Mouse (Mus musculus) midbrain, embryonic 14.5 days (tissue): ENCODE measurements at regions not wholly inside any gene's neighbourhood (a gene's known extent, or its start where the extent isn't known, plus 50 kb on each side); places are given as distances from the start of the nearest gene placed in this dataset.

Experiments used
- ATAC-seq: fragments of 200-750 bp; cut with Nextera tagmentation; 2 replicates; pipeline ENCODE4 v1.8.0; 2017; ENCODE audit warnings: moderate number of reproducible peaks, moderate library complexity; ENCODE audit not compliant: low FRiP score, low TSS enrichment
- DNase-seq: peaks from one replicate; pipeline ENCODE4 v3.0.0-alpha.2; 2015
- H3K27ac ChIP-seq: fragments of 300-500 bp; sonication (generic); replicated peaks from 2 replicates; pipeline ENCODE4 v1.5.1; 2014; ENCODE audit warnings: mild to moderate bottlenecking, low read depth, low read length, moderate library complexity
- H3K27me3 ChIP-seq: fragments of 300-500 bp; sonication (generic); 2 replicates; pipeline ENCODE4 v1.6.1; 2014; ENCODE audit warnings: low read length, control low read depth, mixed read lengths; ENCODE audit not compliant: control insufficient read depth, insufficient read depth
- H3K36me3 ChIP-seq: fragments of 300-500 bp; sonication (generic); 2 replicates; pipeline ENCODE4 v1.6.1; 2014; ENCODE audit warnings: low read length, control low read depth; ENCODE audit not compliant: control insufficient read depth, insufficient read depth
- H3K4me1 ChIP-seq: fragments of 300-500 bp; sonication (generic); 2 replicates; pipeline ENCODE4 v1.6.1; 2014; ENCODE audit warnings: mild to moderate bottlenecking, antibody characterized with exemption, low read length, control low read depth; ENCODE audit not compliant: control insufficient read depth, insufficient read depth
- H3K4me2 ChIP-seq: fragments of 300-500 bp; sonication (generic); 2 replicates; pipeline ENCODE4 v1.6.1; 2014; ENCODE audit warnings: mild to moderate bottlenecking, low read length, moderate library complexity
- H3K4me3 ChIP-seq: fragments of 300-500 bp; sonication (generic); replicated peaks from 2 replicates; pipeline ENCODE4 v1.5.1; 2014; ENCODE audit warnings: low read depth, low read length
- H3K9ac ChIP-seq: fragments of 300-500 bp; sonication (generic); replicated peaks from 2 replicates; pipeline ENCODE4 v1.6.1; 2014; ENCODE audit warnings: mild to moderate bottlenecking, low read length, moderate library complexity
- H3K9me3 ChIP-seq: fragments of 300-500 bp; sonication (generic); 2 replicates; pipeline ENCODE4 v1.6.1; 2016; ENCODE audit warnings: low read length, control low read depth, mixed read lengths; ENCODE audit not compliant: control insufficient read depth
- WGBS: fragments of 180-500 bp; shearing (Covaris S2); extraction: QIAGEN DNeasy Blood & Tissue Kit; methylation state at CpG from one replicate; pipeline ENCODE4 v1.1.7; 2014; 5-methylcytosine and 5-hydroxymethylcytosine counted together

DNA sequence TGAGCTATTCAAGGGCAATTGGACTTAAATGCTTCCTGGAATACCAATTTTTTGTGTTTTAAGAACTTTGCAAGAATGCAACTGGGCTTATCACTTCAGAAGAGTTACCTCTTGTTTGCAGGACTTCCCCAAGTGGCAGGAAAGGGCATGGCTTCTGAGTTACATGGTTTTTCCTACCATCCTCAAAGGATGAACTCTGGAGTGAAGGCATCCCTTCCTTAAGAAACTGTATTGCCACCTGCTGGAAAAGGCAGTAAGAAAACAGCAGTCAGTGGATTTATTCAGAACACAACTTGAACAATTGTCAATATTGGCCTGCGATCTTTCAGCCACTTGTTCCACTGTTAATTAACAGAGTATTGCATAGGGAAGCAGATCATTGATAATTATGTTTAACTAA is 232.2 kb upstream of the Sorcs1 start:
- no peak overlapping the region for H3K27ac ChIP-seq
- no peak overlapping the region for H3K4me2 ChIP-seq
- no peak overlapping the region for H3K4me3 ChIP-seq
- no peaks in the 10 kb centered on the region for H3K4me1 ChIP-seq
- WGBS = 86% methylated on average over 1 of the region's 1 CpGs
- no peaks in the 10 kb centered on the region for H3K36me3 ChIP-seq
- DNase-seq (peak; percentile 7), ATAC-seq (no peak)
- no peak overlapping the region for H3K9ac ChIP-seq
- no peaks in the 10 kb centered on the region for H3K27me3 ChIP-seq
- H3K9me3 ChIP-seq = no peaks in the 10 kb centered on the region

- Histone ChIP-seq H3K9ac (no peak overlapping the region), H3K4me2 (no peak overlapping the region), H3K4me3 (no peak overlapping the region), H3K4me1 (no peaks in the 10 kb centered on the region), H3K9me3 (no peaks in the 10 kb centered on the region), H3K27ac (no peak overlapping the region), H3K36me3 (no peaks in the 10 kb centered on the region), H3K27me3 (no peaks in the 10 kb centered on the region)
- ATAC-seq (no peak), DNase-seq (no peak)
- 94% methylated on average over 4 of the region's 4 CpGs for WGBS
Observed at GRCm38 (mm10) chr19:50908751-50909150, 230.3 kb upstream of the Sorcs1 start.

GRCm38 (mm10) chr19:50893755-50894154 is 215.3 kb upstream of the Sorcs1 start:
- no peak overlapping the region for H3K27ac ChIP-seq
- no peaks in the 10 kb centered on the region for H3K36me3 ChIP-seq
- 91% methylated on average over 3 of the region's 3 CpGs for WGBS
- H3K9me3 ChIP-seq = no peaks in the 10 kb centered on the region
- no peak overlapping the region for H3K4me2 ChIP-seq
- DNase-seq (no peak), ATAC-seq (no peak)
- H3K9ac ChIP-seq = no peak overlapping the region
- H3K4me3 ChIP-seq = no peak overlapping the region
- H3K4me1 ChIP-seq = no peaks in the 10 kb centered on the region
- no peaks in the 10 kb centered on the region for H3K27me3 ChIP-seq

- Histone ChIP-seq H3K4me3 (no peak overlapping the region), H3K4me1 (no peaks in the 10 kb centered on the region), H3K4me2 (no peak overlapping the region), H3K27me3 (no peaks in the 10 kb centered on the region), H3K9ac (no peak overlapping the region), H3K9me3 (no peaks in the 10 kb centered on the region), H3K27ac (no peak overlapping the region), H3K36me3 (no peaks in the 10 kb centered on the region)
- ATAC-seq (no peak), DNase-seq (no peak)
- 72% methylated on average over 4 of the region's 4 CpGs for WGBS
Observed at GRCm38 (mm10) chr19:50872661-50873060, 194.2 kb upstream of the Sorcs1 start.

DNA sequence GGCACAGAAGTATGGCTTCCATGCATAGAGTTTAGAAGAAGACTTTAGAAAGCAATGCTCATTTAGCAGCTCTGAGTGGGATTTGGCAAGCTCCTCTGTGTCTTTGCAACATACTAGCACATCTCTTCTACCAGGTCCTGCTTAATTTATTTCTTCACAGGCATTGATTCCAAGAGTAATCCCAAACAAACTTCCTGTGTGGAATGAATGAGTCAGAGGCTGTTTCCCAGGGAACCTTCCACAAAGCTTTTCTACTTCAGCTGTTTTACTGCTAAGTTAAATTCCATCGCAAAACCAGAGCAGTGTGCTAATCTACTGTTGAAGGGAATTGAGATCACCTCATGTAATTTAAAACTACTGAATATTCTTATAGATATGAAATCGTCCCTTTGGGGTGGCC is 193.7 kb upstream of the Sorcs1 start:
- H3K27ac ChIP-seq = no peak overlapping the region
- no peak overlapping the region for H3K9ac ChIP-seq
- no peaks in the 10 kb centered on the region for H3K27me3 ChIP-seq
- 60% methylated on average over 2 of the region's 2 CpGs for WGBS
- no peaks in the 10 kb centered on the region for H3K4me1 ChIP-seq
- H3K4me3 ChIP-seq = no peak overlapping the region
- H3K9me3 ChIP-seq = no peaks in the 10 kb centered on the region
- H3K4me2 ChIP-seq = no peak overlapping the region
- DNase-seq (peak; percentile 13), ATAC-seq (no peak)
- H3K36me3 ChIP-seq = no peaks in the 10 kb centered on the region

- no peak overlapping the region for H3K27ac ChIP-seq
- WGBS = 88% methylated on average over 1 of the region's 1 CpGs
- no peak overlapping the region for H3K4me2 ChIP-seq
- no peak overlapping the region for H3K9ac ChIP-seq
- H3K36me3 ChIP-seq = no peaks in the 10 kb centered on the region
- H3K4me1 ChIP-seq = no peaks in the 10 kb centered on the region
- no peak overlapping the region for H3K4me3 ChIP-seq
- ATAC-seq = no peak
- H3K9me3 ChIP-seq = no peaks in the 10 kb centered on the region
- no peaks in the 10 kb centered on the region for H3K27me3 ChIP-seq
- no peak for DNase-seq
Observed at GRCm38 (mm10) chr19:50854854-50855253, 176.4 kb upstream of the Sorcs1 start.

GRCm38 (mm10) chr19:50840499-50840898 is 162.1 kb upstream of the Sorcs1 start:
- H3K9me3 ChIP-seq = no peaks in the 10 kb centered on the region
- H3K4me1 ChIP-seq = no peaks in the 10 kb centered on the region
- H3K27me3 ChIP-seq = no peaks in the 10 kb centered on the region
- H3K4me3 ChIP-seq = no peak overlapping the region
- H3K9ac ChIP-seq = no peak overlapping the region
- DNase-seq = no peak
- no peak overlapping the region for H3K27ac ChIP-seq
- no peak overlapping the region for H3K4me2 ChIP-seq
- ATAC-seq = no peak
- no peaks in the 10 kb centered on the region for H3K36me3 ChIP-seq
- WGBS = 96% methylated on average over 1 of the region's 1 CpGs
